Mouse (Mus musculus): ENCODE results near the gene Pam. TPM values are rescaled to one million over a fixed set of nuclear protein-coding genes. Genes with fewer than 3 reads are reported as not detected.

Pam gene
- polyA plus RNA-seq, 1 experiment: 67.3 TPM

- 89% methylated on average over 4 of the region's 4 CpGs for WGBS
- Histone ChIP-seq H3K27ac (ENCODE audit: control insufficient read depth, insufficient read depth, low read length) (no peak overlapping the region), H3K36me3 (ENCODE audit: control insufficient read depth, insufficient read depth, low read length) (no peaks in the 10 kb centered on the region), H3K27me3 (ENCODE audit: control insufficient read depth, insufficient read depth, low read length) (no peaks in the 10 kb centered on the region), H3K4me3 (ENCODE audit: control insufficient read depth, insufficient read depth, low read length) (no peak overlapping the region), H3K4me1 (replicated peaks; ENCODE audit: control insufficient read depth, insufficient read depth, low read length) (no peaks in the 10 kb centered on the region)
- DNase-seq: no peak
- TF ChIP-seq CTCF (IDR thresholded peaks at IDR 0.05; ENCODE audit: borderline replicate concordance, control insufficient read depth, extremely low read depth, insufficient read depth, low read length, poor library complexity): no peak
- no peak for TF ChIP-seq POLR2A (IDR thresholded peaks at IDR 0.05; ENCODE audit: control insufficient read depth, extremely low read depth, insufficient read depth, low read length, poor library complexity)
These were observed 186.7 kb downstream of the Pam start for GRCm38 (mm10) chr1:97908736-97909135.

DNA sequence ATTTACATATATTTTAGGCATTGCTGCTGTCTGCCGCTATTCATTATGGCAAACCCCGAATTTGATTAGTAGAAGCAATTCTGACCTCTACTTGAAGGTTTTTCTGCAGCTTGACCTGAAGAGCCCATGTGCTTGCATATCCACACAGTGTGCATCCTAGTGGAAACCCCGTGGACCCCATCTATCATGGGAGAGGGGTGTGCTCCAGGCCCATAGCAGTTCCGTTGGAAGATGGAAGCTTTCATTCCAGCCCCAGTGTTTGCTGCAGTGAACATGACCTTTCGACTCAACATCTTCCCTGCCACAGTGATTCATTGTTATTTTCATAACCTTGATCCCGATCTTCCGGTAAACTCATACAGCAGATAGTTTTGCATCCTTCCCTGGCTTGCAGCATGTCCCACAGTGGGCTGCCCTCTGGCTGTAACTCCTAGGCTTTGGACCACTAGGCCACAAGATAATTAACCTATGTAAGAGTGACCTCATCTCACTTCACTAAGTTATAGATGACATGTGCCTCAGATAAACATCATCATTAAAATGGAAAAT is 191.5 kb downstream of the Pam start:
- H3K27ac ChIP-seq (ENCODE audit: control insufficient read depth, insufficient read depth, low read length): no peak overlapping the region
- H3K36me3 ChIP-seq (ENCODE audit: control insufficient read depth, insufficient read depth, low read length): no peaks in the 10 kb centered on the region
- TF ChIP-seq CTCF (IDR thresholded peaks at IDR 0.05; ENCODE audit: borderline replicate concordance, control insufficient read depth, extremely low read depth, insufficient read depth, low read length, poor library complexity): no peak
- TF ChIP-seq POLR2A (IDR thresholded peaks at IDR 0.05; ENCODE audit: control insufficient read depth, extremely low read depth, insufficient read depth, low read length, poor library complexity): no peak
- DNase-seq: no peak
- H3K4me1 ChIP-seq (replicated peaks; ENCODE audit: control insufficient read depth, insufficient read depth, low read length): no peaks in the 10 kb centered on the region
- no peaks in the 10 kb centered on the region for H3K27me3 ChIP-seq (ENCODE audit: control insufficient read depth, insufficient read depth, low read length)
- H3K4me3 ChIP-seq (ENCODE audit: control insufficient read depth, insufficient read depth, low read length): no peak overlapping the region
- 96% methylated on average over 7 of the region's 7 CpGs for WGBS

DNA sequence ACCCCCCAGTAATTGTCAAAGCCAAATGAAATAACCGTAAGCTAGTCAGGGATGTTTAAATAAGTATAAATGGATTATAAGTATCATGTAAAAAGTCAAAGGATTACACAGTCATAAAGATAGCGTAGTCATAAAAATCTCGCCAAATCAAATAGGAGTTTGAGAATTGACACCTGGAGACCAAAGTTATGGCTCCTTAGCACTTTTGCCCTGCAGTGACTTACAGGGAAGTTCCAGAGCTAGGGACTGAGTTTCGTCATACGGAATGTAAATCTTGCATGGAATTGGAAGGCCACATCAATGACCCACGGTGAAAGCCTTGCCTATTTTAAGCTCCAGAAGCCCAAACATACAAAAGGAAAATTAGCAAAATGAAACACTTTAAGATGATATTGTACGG is 192.6 kb downstream of the Pam start:
- TF ChIP-seq CTCF (IDR thresholded peaks at IDR 0.05; ENCODE audit: borderline replicate concordance, control insufficient read depth, extremely low read depth, insufficient read depth, low read length, poor library complexity) (no peak), POLR2A (IDR thresholded peaks at IDR 0.05; ENCODE audit: control insufficient read depth, extremely low read depth, insufficient read depth, low read length, poor library complexity) (no peak)
- Histone ChIP-seq H3K27me3 (ENCODE audit: control insufficient read depth, insufficient read depth, low read length) (no peaks in the 10 kb centered on the region), H3K27ac (ENCODE audit: control insufficient read depth, insufficient read depth, low read length) (no peak overlapping the region), H3K36me3 (ENCODE audit: control insufficient read depth, insufficient read depth, low read length) (no peaks in the 10 kb centered on the region), H3K4me3 (ENCODE audit: control insufficient read depth, insufficient read depth, low read length) (no peak overlapping the region), H3K4me1 (replicated peaks; ENCODE audit: control insufficient read depth, insufficient read depth, low read length) (no peaks in the 10 kb centered on the region)
- 96% methylated on average over 7 of the region's 7 CpGs for WGBS
- no peak for DNase-seq

- whole genome bisulfite sequencing: 97% methylated on average over 7 of the region's 7 CpGs
- TF ChIP-seq CTCF (IDR thresholded peaks at IDR 0.05; ENCODE audit: borderline replicate concordance, control insufficient read depth, extremely low read depth, insufficient read depth, low read length, poor library complexity) (no peak), POLR2A (IDR thresholded peaks at IDR 0.05; ENCODE audit: control insufficient read depth, extremely low read depth, insufficient read depth, low read length, poor library complexity) (no peak)
- Histone ChIP-seq H3K4me1 (replicated peaks; ENCODE audit: control insufficient read depth, insufficient read depth, low read length) (no peaks in the 10 kb centered on the region), H3K27me3 (ENCODE audit: control insufficient read depth, insufficient read depth, low read length) (no peaks in the 10 kb centered on the region), H3K36me3 (ENCODE audit: control insufficient read depth, insufficient read depth, low read length) (no peaks in the 10 kb centered on the region), H3K4me3 (ENCODE audit: control insufficient read depth, insufficient read depth, low read length) (no peak overlapping the region), H3K27ac (ENCODE audit: control insufficient read depth, insufficient read depth, low read length) (no peak overlapping the region)
- DNase-seq: no peak
These were observed 194.8 kb downstream of the Pam start for GRCm38 (mm10) chr1:97900559-97901153.

DNA sequence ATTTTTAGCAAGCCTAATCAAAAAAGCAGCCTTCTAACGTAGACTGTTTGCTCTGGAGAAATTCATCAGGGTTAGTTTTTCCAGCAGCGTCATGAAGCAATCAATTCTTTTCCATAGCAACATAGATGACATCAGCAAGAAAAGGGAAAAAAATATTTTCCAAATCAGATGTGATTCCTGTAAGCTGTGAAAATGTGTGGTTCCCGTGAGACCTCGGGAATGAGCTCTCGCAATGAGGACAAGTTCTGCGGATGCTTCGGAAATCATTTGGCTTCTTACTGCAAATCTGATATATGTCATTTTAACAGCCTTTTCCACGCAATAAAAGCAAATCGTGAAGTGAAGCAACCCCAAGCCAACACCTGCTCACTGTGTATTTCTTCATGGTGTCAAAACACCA is 207.9 kb downstream of the Pam start:
- WGBS: 97% methylated on average over 9 of the region's 9 CpGs
- no peak for DNase-seq
- H3K4me1 ChIP-seq (replicated peaks; ENCODE audit: control insufficient read depth, insufficient read depth, low read length): no peaks in the 10 kb centered on the region
- H3K27ac ChIP-seq (ENCODE audit: control insufficient read depth, insufficient read depth, low read length): no peak overlapping the region
- H3K4me3 ChIP-seq (ENCODE audit: control insufficient read depth, insufficient read depth, low read length): no peak overlapping the region
- H3K36me3 ChIP-seq (ENCODE audit: control insufficient read depth, insufficient read depth, low read length): no peaks in the 10 kb centered on the region
- no peaks in the 10 kb centered on the region for H3K27me3 ChIP-seq (ENCODE audit: control insufficient read depth, insufficient read depth, low read length)
- TF ChIP-seq CTCF (IDR thresholded peaks at IDR 0.05; ENCODE audit: borderline replicate concordance, control insufficient read depth, extremely low read depth, insufficient read depth, low read length, poor library complexity) (no peak), POLR2A (IDR thresholded peaks at IDR 0.05; ENCODE audit: control insufficient read depth, extremely low read depth, insufficient read depth, low read length, poor library complexity) (no peak)

DNA sequence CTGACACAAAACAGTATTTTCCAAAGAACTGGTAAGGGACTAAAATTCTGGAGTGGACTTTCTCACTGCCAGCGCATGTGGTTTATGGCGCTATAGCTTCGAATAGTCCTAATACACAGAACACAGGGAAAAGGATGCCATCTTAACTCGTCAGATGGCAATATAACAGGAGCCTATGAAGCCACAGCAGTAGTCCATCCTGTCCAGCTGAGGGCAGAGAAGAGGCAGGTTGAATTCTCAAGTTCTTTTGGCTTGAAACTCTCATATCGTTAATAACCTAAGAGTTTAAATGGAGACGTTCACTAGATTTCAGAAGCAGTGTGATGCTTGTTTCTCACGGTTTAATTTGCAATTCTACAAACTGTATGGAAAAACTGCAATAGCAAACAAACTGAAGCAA is 211.9 kb downstream of the Pam start:
- Histone ChIP-seq H3K4me3 (ENCODE audit: control insufficient read depth, insufficient read depth, low read length) (no peak overlapping the region), H3K27ac (ENCODE audit: control insufficient read depth, insufficient read depth, low read length) (no peak overlapping the region), H3K27me3 (ENCODE audit: control insufficient read depth, insufficient read depth, low read length) (no peaks in the 10 kb centered on the region), H3K36me3 (ENCODE audit: control insufficient read depth, insufficient read depth, low read length) (no peaks in the 10 kb centered on the region), H3K4me1 (replicated peaks; ENCODE audit: control insufficient read depth, insufficient read depth, low read length) (no peaks in the 10 kb centered on the region)
- WGBS: 96% methylated on average over 7 of the region's 7 CpGs
- TF ChIP-seq POLR2A (IDR thresholded peaks at IDR 0.05; ENCODE audit: control insufficient read depth, extremely low read depth, insufficient read depth, low read length, poor library complexity) (no peak), CTCF (IDR thresholded peaks at IDR 0.05; ENCODE audit: borderline replicate concordance, control insufficient read depth, extremely low read depth, insufficient read depth, low read length, poor library complexity) (no peak)
- no peak for DNase-seq

DNA sequence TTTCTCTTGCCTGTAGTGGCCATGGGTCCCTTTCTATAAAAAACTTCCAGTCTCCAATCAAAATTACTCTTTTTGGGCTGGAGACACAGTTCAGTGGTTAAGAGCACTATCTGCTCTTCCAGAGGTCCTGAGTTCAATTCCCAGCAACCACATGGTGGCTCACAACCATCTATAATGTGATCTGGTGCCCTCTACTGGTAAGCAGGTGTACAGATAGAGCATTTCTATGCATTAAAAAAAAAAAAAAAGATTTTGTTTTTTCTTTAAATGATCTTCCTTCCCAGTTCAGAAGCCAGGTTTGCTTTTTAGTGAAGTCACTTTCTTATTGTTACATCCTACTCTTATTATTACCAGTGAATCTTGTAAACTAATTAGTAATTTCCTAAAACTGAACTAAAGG is 218.4 kb downstream of the Pam start:
- H3K4me1 ChIP-seq (replicated peaks; ENCODE audit: control insufficient read depth, insufficient read depth, low read length): no peaks in the 10 kb centered on the region
- TF ChIP-seq POLR2A (IDR thresholded peaks at IDR 0.05; ENCODE audit: control insufficient read depth, extremely low read depth, insufficient read depth, low read length, poor library complexity) (no peak), CTCF (IDR thresholded peaks at IDR 0.05; ENCODE audit: borderline replicate concordance, control insufficient read depth, extremely low read depth, insufficient read depth, low read length, poor library complexity) (no peak)
- no peak overlapping the region for H3K4me3 ChIP-seq (ENCODE audit: control insufficient read depth, insufficient read depth, low read length)
- no peaks in the 10 kb centered on the region for H3K36me3 ChIP-seq (ENCODE audit: control insufficient read depth, insufficient read depth, low read length)
- H3K27ac ChIP-seq (ENCODE audit: control insufficient read depth, insufficient read depth, low read length): no peak overlapping the region
- H3K27me3 ChIP-seq (ENCODE audit: control insufficient read depth, insufficient read depth, low read length): no peaks in the 10 kb centered on the region
- DNase-seq: no peak

Measured in thymus, adult 2 months (tissue).